Comparison of ENCODE assay signal across 12 mouse cellular contexts in the genomic region with DNA sequence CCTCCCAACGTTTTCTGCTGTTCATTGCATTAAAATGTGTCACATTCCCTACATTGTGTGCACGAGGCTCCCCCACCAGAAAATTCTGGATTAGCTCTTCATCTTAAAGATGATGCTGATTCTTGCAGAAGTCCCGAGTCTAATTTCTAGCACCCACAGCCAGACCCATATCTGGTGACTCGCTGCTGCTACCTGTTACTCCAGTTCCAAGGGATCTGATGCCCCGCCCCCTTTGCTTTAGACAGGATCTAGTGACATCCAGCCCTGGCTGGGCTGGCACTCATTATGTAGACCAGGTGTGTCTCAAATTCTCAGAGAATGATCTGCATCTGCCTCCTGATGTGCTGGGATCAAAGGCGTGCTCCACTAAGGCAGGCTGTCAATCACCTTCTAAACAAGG. TPM values are rescaled to one million over a fixed set of nuclear protein-coding genes. Genes with fewer than 3 reads are reported as not detected.
"Had no signal": no experiment of that assay in that cellular context is flagged by ENCODE, and none has a peak within 500 bp of the region (broad histone marks: within the 10 kb centered on the region; RNA-seq: fewer than 3 reads in every experiment).

No protein-coding gene starts in this region.

- H3K9ac ChIP-seq: limb, embryonic 15.5 days; midbrain, embryonic 12.5 days had no signal

- DNase-seq: kidney, adult 11 months; kidney, postnatal 10 days; thymus, postnatal 4 days had no signal

- ATAC-seq: midbrain, embryonic 16.5 days had no signal

- H3K4me3 ChIP-seq: left cerebral cortex, adult 2 months; limb, embryonic 15.5 days; midbrain, embryonic 12.5 days had no signal

- H3K36me3 ChIP-seq: limb, embryonic 15.5 days; midbrain, embryonic 12.5 days had no signal

- H3K9me3 ChIP-seq: limb, embryonic 15.5 days; midbrain, embryonic 12.5 days had no signal

- H3K27me3 ChIP-seq: limb, embryonic 15.5 days had no signal

- H3K4me2 ChIP-seq: limb, embryonic 15.5 days; midbrain, embryonic 12.5 days had no signal

- H3K27ac ChIP-seq: left cerebral cortex, adult 2 months; limb, embryonic 15.5 days; midbrain, embryonic 12.5 days had no signal

RNA-seq across cellular contexts. Expression of gene Tex26, which starts 2.3 kb away (rescaled TPM):
- total RNA-seq: layer of hippocampus, postnatal 25 days; left cerebral cortex, postnatal 14 days; megakaryocyte-erythroid progenitor cell, adult 5-6 weeks had no signal
- polyA plus RNA-seq: large intestine, adult 2 months; spleen, adult 2 months had no signal

RNA-seq across cellular contexts. Expression of gene Medag, which starts 25.6 kb away (rescaled TPM):
- total RNA-seq: megakaryocyte-erythroid progenitor cell, adult 5-6 weeks had no signal
